Mouse (Mus musculus): Measurements from ENCODE around the gene Nbea.

- TF ChIP-seq CTCF (conservative IDR thresholded peaks at IDR 0.05; ENCODE audit: low read length), result no peak
- TF ChIP-seq NANOG (IDR thresholded peaks at IDR 0.05; ENCODE audit: borderline replicate concordance, low read length), result no peak
Measured at GRCm38 (mm10) chr3:55755805-55756601, 427.5 kb downstream of the Nbea start.

All from E14TG2a.4 (cell line).